Mouse (Mus musculus) erythroblast, adult 5-6 weeks (primary cell): ENCODE results near the gene Ptprk. TPM values are rescaled to one million over a fixed set of nuclear protein-coding genes. Genes with fewer than 3 reads are reported as not detected.

Experiments
- ATAC-seq: replicated peaks from 2 replicates; pipeline ENCODE4 v1.8.0; 2016; ENCODE audit warnings: moderate number of reproducible peaks, mild to moderate bottlenecking, moderate TSS enrichment, inconsistent platforms; ENCODE audit not compliant: poor library complexity, low FRiP score, severe bottlenecking
- total RNA-seq, 2 experiments: library from RNA; stranded (forward) in 1 of 2; stranded (reverse) in 1 of 2; fragments of 150-400 nt in 1 of 2; fragments of 200-764, 138-1000 nt in 1 of 2; gene quantifications; 2 replicates each; pipeline versions ENCODE4 v1.2.3 to v1.2.4; 2015 to 2017; ENCODE audit warnings: low replicate concordance in 2 of 2

The Ptprk gene
- total RNA-seq, 2 experiments from 2014 or later: not detected

- ATAC-seq: no peak
These were observed 519.1 kb downstream of the Ptprk start for GRCm38 (mm10) chr10:28593566-28594292.

GRCm38 (mm10) chr10:28596897-28597296 is 522.3 kb downstream of the Ptprk start:
- ATAC-seq: no peak

- no peak for ATAC-seq
These were observed 534.5 kb downstream of the Ptprk start for GRCm38 (mm10) chr10:28609136-28609535.

GRCm38 (mm10) chr10:28614396-28614795 is 539.8 kb downstream of the Ptprk start:
- no peak for ATAC-seq

- no peak for ATAC-seq
These were observed 542.6 kb downstream of the Ptprk start for GRCm38 (mm10) chr10:28617203-28617602.

GRCm38 (mm10) chr10:28618002-28618401 is 543.4 kb downstream of the Ptprk start:
- ATAC-seq: no peak

- ATAC-seq: no peak
These were observed 544.8 kb downstream of the Ptprk start for GRCm38 (mm10) chr10:28619415-28619814.

- ATAC-seq: no peak
These were observed 561.5 kb downstream of the Ptprk start for GRCm38 (mm10) chr10:28636096-28636495.

GRCm38 (mm10) chr10:28641887-28642286 is 567.3 kb downstream of the Ptprk start:
- no peak for ATAC-seq
